Mouse (Mus musculus) layer of hippocampus, adult 9-11 months (tissue): ENCODE measurements around the gene Dpm2.
A peak's percentile ranks its signal among the peaks of the same experiment; 100 is the strongest.

Experiments
- DNase-seq: peaks from one replicate; pipeline ENCODE4 v3.0.0; 2022

The Dpm2 gene

GRCm38 (mm10) chr2:32547964-32548739, 22.5 kb upstream of the Dpm2 start:
- DNase-seq, result no peak

GRCm38 (mm10) chr2:32549171-32549570, 21.5 kb upstream of the Dpm2 start:
- no peak for DNase-seq

- peak; percentile 71 for DNase-seq
Measured at GRCm38 (mm10) chr2:32549764-32550163, 20.9 kb upstream of the Dpm2 start.

GRCm38 (mm10) chr2:32551236-32551635, 19.4 kb upstream of the Dpm2 start:
- DNase-seq, result no peak

GRCm38 (mm10) chr2:32553592-32554148, 17.0 kb upstream of the Dpm2 start:
- DNase-seq, result no peak

- DNase-seq, result no peak
Measured at GRCm38 (mm10) chr2:32555484-32555883, 15.2 kb upstream of the Dpm2 start.

- no peak for DNase-seq
Measured at GRCm38 (mm10) chr2:32556019-32556418, 14.6 kb upstream of the Dpm2 start.

- DNase-seq, result peak; percentile 91
Measured at GRCm38 (mm10) chr2:32559570-32559969, 11.1 kb upstream of the Dpm2 start.

- no peak for DNase-seq
Measured at GRCm38 (mm10) chr2:32566536-32567063, 4.1 kb upstream of the Dpm2 start.

GRCm38 (mm10) chr2:32568149-32568548, 2.5 kb upstream of the Dpm2 start:
- DNase-seq, result no peak

- DNase-seq, result no peak
Measured at GRCm38 (mm10) chr2:32568941-32569340, 1.7 kb upstream of the Dpm2 start.

GRCm38 (mm10) chr2:32572196-32572595, 1.5 kb downstream of the Dpm2 start:
- no peak for DNase-seq

GRCm38 (mm10) chr2:32574497-32574896, 3.8 kb downstream of the Dpm2 start, which contains the start of gene Pip5kl1:
Gene Pip5kl1 (plus strand): TSS chr2:32574797.
- no peak for DNase-seq

- DNase-seq, result peak; percentile 72
Measured at GRCm38 (mm10) chr2:32574901-32575585, 4.4 kb downstream of the Dpm2 start.

- DNase-seq, result peak; percentile 75
Measured at GRCm38 (mm10) chr2:32575586-32576160, 5.0 kb downstream of the Dpm2 start, which contains the start of gene 9430097D07Rik. Gene 9430097D07Rik (minus strand): TSS chr2:32575684.

- no peak for DNase-seq
Measured at GRCm38 (mm10) chr2:32576532-32576931, 5.9 kb downstream of the Dpm2 start.

GRCm38 (mm10) chr2:32578146-32579046, 7.7 kb downstream of the Dpm2 start:
- peak; percentile 67 for DNase-seq

GRCm38 (mm10) chr2:32581450-32582095, 10.9 kb downstream of the Dpm2 start:
- peak; percentile 71 for DNase-seq

GRCm38 (mm10) chr2:32582830-32583799, 12.5 kb downstream of the Dpm2 start:
- DNase-seq, result peak; percentile 84

- DNase-seq, result no peak
Measured at GRCm38 (mm10) chr2:32585149-32585714, 14.6 kb downstream of the Dpm2 start.
